Mouse (Mus musculus) liver, adult 2 months (tissue): ENCODE results near the gene Lpar1.

Experiments used
- CTCF ChIP-seq: fragments of 200-500 bp; IDR thresholded peaks from 2 replicates; pipeline ENCODE4 v1.5.1; 2011; ENCODE audit warnings: low read depth, low read length, control low read depth
- POLR2A ChIP-seq: fragments of 200-500 bp; IDR thresholded peaks from 2 replicates; pipeline ENCODE4 v1.6.1; 2011; ENCODE audit warnings: low read length, control low read depth; ENCODE audit not compliant: insufficient read depth; ENCODE audit errors: extremely low read depth

GRCm38 (mm10) chr4:58471203-58471910 is 82.3 kb downstream of the Lpar1 start:
- no peak for TF ChIP-seq CTCF
- no peak for TF ChIP-seq POLR2A
